Mouse (Mus musculus) forebrain, embryonic 12.5 days (tissue): ENCODE data around the gene Tfdp1. TPM values are rescaled to one million over a fixed set of nuclear protein-coding genes. Genes with fewer than 3 reads are reported as not detected.
"Not testable (repeated sequence)": the region's sequence is repeated elsewhere in the genome, so short reads cannot be mapped to it uniquely, and the experiment has no call there.

Source experiments
- ATAC-seq: fragments of 200-750 bp; cut with Nextera tagmentation; 2 replicates; pipeline ENCODE4 v1.8.0; 2017; ENCODE audit warnings: moderate TSS enrichment; ENCODE audit not compliant: low FRiP score
- H3K27ac ChIP-seq: fragments of 300-500 bp; sonication (generic); 2 replicates; pipeline ENCODE4 v1.5.1; 2016; ENCODE audit warnings: mild to moderate bottlenecking
- H3K27me3 ChIP-seq: fragments of 300-500 bp; sonication (generic); 2 replicates; pipeline ENCODE4 v1.6.1; 2016; ENCODE audit warnings: mild to moderate bottlenecking
- H3K36me3 ChIP-seq: fragments of 300-500 bp; sonication (generic); replicated peaks from 2 replicates; pipeline ENCODE4 v1.6.1; 2016; ENCODE audit warnings: mild to moderate bottlenecking
- H3K4me1 ChIP-seq: fragments of 300-500 bp; sonication (generic); 2 replicates; pipeline ENCODE4 v1.6.1; 2016
- H3K4me2 ChIP-seq: fragments of 300-500 bp; sonication (generic); 2 replicates; pipeline ENCODE4 v1.6.1; 2016; ENCODE audit warnings: mild to moderate bottlenecking, moderate library complexity
- H3K4me3 ChIP-seq: fragments of 300-500 bp; sonication (generic); replicated peaks from 2 replicates; pipeline ENCODE4 v1.5.1; 2016; ENCODE audit warnings: mild to moderate bottlenecking
- H3K9ac ChIP-seq: fragments of 300-500 bp; sonication (generic); 2 replicates; pipeline ENCODE4 v1.6.1; 2016; ENCODE audit warnings: mild to moderate bottlenecking
- H3K9me3 ChIP-seq: fragments of 300-500 bp; sonication (generic); 2 replicates; pipeline ENCODE4 v1.6.1; 2016
- WGBS: fragments of 180-500 bp; shearing (Covaris S2); methylation state at CpG from one replicate; pipeline ENCODE4 v1.1.7; 2016; 5-methylcytosine and 5-hydroxymethylcytosine counted together
- polyA plus RNA-seq: library from polyadenylated mRNA; unstranded; fragments of >200 nt; fragmentation: Nextera tagmentation; extraction: Ambion mirVana; gene quantifications from 2 replicates; pipeline ENCODE4 v1.2.1, GENCODE M21; 2016

The Tfdp1 gene
- polyA plus RNA-seq, 1 experiment from 2014 or later = 203 TPM

- ATAC-seq = no peak
- Histone ChIP-seq H3K36me3 (no peaks in the 10 kb centered on the region), H3K9me3 (no peaks in the 10 kb centered on the region), H3K4me3 (no peak overlapping the region), H3K4me1 (peaks cover 5% of the 10 kb centered on the region), H3K9ac (no peak overlapping the region), H3K4me2 (no peak overlapping the region), H3K27ac (no peak overlapping the region), H3K27me3 (no peaks in the 10 kb centered on the region)
- 38% methylated on average over 1 of the region's 1 CpGs for whole genome bisulfite sequencing
Measured at GRCm38 (mm10) chr8:13334671-13335070, 3.9 kb upstream of the Tfdp1 start.

- not testable (repeated sequence) for H3K9me3 ChIP-seq, H3K9ac ChIP-seq, H3K27me3 ChIP-seq, ATAC-seq, H3K4me3 ChIP-seq, H3K4me2 ChIP-seq, H3K27ac ChIP-seq
- Histone ChIP-seq H3K36me3 (peaks cover 20% of the 10 kb centered on the region), H3K4me1 (peaks cover 18% of the 10 kb centered on the region)
- WGBS = 95% methylated on average over 6 of the region's 6 CpGs
Measured at GRCm38 (mm10) chr8:13337245-13337644, 1.3 kb upstream of the Tfdp1 start.

GRCm38 (mm10) chr8:13337678-13338077 lies 873 bp upstream of the Tfdp1 start:
- ATAC-seq = no peak
- Histone ChIP-seq H3K4me1 (peaks cover 18% of the 10 kb centered on the region), H3K27ac (0 out of 2 replicates have a peak overlapping the region, but pooled peaks have one; percentile 1), H3K36me3 (peaks cover 25% of the 10 kb centered on the region), H3K9me3 (no peaks in the 10 kb centered on the region), H3K4me2 (peak overlapping the region; percentile 84), H3K4me3 (no peak overlapping the region), H3K27me3 (no peaks in the 10 kb centered on the region), H3K9ac (no peak overlapping the region)
- WGBS = 83% methylated on average over 3 of the region's 3 CpGs

- H3K9ac ChIP-seq = peak overlapping the region; percentile 99
- no peaks in the 10 kb centered on the region for H3K9me3 ChIP-seq
- H3K4me3 ChIP-seq = peak overlapping the region; percentile 100
- no peaks in the 10 kb centered on the region for H3K27me3 ChIP-seq
- WGBS = under 1% methylated on average over 62 of the region's 70 CpGs
- H3K36me3 ChIP-seq = peaks cover 39% of the 10 kb centered on the region
- ATAC-seq = peak; percentile 66
- H3K4me1 ChIP-seq = peaks cover 18% of the 10 kb centered on the region
- peak overlapping the region; percentile 83 for H3K27ac ChIP-seq
- peak overlapping the region; percentile 84 for H3K4me2 ChIP-seq
Measured at GRCm38 (mm10) chr8:13338901-13339645, 522 bp downstream of the Tfdp1 start.

- 3% methylated on average over 11 of the region's 11 CpGs for WGBS
- Histone ChIP-seq H3K4me3 (peak overlapping the region; percentile 100), H3K9ac (peak overlapping the region; percentile 99), H3K36me3 (peaks cover 44% of the 10 kb centered on the region), H3K9me3 (no peaks in the 10 kb centered on the region), H3K27ac (no peak overlapping the region), H3K4me1 (peaks cover 18% of the 10 kb centered on the region), H3K4me2 (peak overlapping the region; percentile 84), H3K27me3 (no peaks in the 10 kb centered on the region)
- no peak for ATAC-seq
Measured at GRCm38 (mm10) chr8:13339646-13339990, 1.1 kb downstream of the Tfdp1 start.

- no peaks in the 10 kb centered on the region for H3K27me3 ChIP-seq
- H3K9ac ChIP-seq = 0 out of 2 replicates have a peak overlapping the region, but pooled peaks have one; percentile 99
- ATAC-seq = no peak
- H3K4me1 ChIP-seq = peaks cover 18% of the 10 kb centered on the region
- H3K4me2 ChIP-seq = peak overlapping the region; percentile 84
- peaks cover 54% of the 10 kb centered on the region for H3K36me3 ChIP-seq
- 88% methylated on average over 8 of the region's 8 CpGs for WGBS
- H3K9me3 ChIP-seq = no peaks in the 10 kb centered on the region
- H3K4me3 ChIP-seq = peak overlapping the region; percentile 100
- no peak overlapping the region for H3K27ac ChIP-seq
Measured at GRCm38 (mm10) chr8:13340650-13341049, 2.1 kb downstream of the Tfdp1 start.

GRCm38 (mm10) chr8:13342340-13342739 lies 3.8 kb downstream of the Tfdp1 start:
- ATAC-seq = no peak

GRCm38 (mm10) chr8:13343134-13343533 lies 4.6 kb downstream of the Tfdp1 start:
- Histone ChIP-seq H3K27me3 (no peaks in the 10 kb centered on the region), H3K36me3 (peaks cover 79% of the 10 kb centered on the region), H3K4me1 (peaks cover 15% of the 10 kb centered on the region), H3K9me3 (no peaks in the 10 kb centered on the region), H3K4me3 (no peak overlapping the region), H3K9ac (no peak overlapping the region; the same call in 1 of the 2 replicates), H3K4me2 (no peak overlapping the region), H3K27ac (no peak overlapping the region)
- WGBS = 95% methylated on average over 4 of the region's 4 CpGs
- no peak for ATAC-seq

More at GRCm38 (mm10) chr8:13342340-13342739, 3.8 kb downstream of the Tfdp1 start:
- Histone ChIP-seq H3K36me3 (peaks cover 71% of the 10 kb centered on the region), H3K27me3 (no peaks in the 10 kb centered on the region), H3K9ac (no peak overlapping the region), H3K4me1 (peaks cover 18% of the 10 kb centered on the region), H3K27ac (no peak overlapping the region), H3K4me3 (no peak overlapping the region), H3K4me2 (no peak overlapping the region), H3K9me3 (no peaks in the 10 kb centered on the region)
- WGBS = 92% methylated on average over 2 of the region's 2 CpGs

GRCm38 (mm10) chr8:13350052-13350451 lies 11.5 kb downstream of the Tfdp1 start:
- H3K36me3 ChIP-seq = peaks cover 99% of the 10 kb centered on the region
- no peaks in the 10 kb centered on the region for H3K27me3 ChIP-seq
- no peak overlapping the region for H3K9ac ChIP-seq
- no peak overlapping the region for H3K27ac ChIP-seq
- H3K4me2 ChIP-seq = no peak overlapping the region
- ATAC-seq = no peak
- no peak overlapping the region for H3K4me3 ChIP-seq
- no peaks in the 10 kb centered on the region for H3K4me1 ChIP-seq
- 90% methylated on average over 7 of the region's 7 CpGs for WGBS
- no peaks in the 10 kb centered on the region for H3K9me3 ChIP-seq

GRCm38 (mm10) chr8:13351593-13351992 lies 13.0 kb downstream of the Tfdp1 start:
- Histone ChIP-seq H3K27me3 (no peaks in the 10 kb centered on the region), H3K4me3 (no peak overlapping the region), H3K9me3 (no peaks in the 10 kb centered on the region), H3K9ac (no peak overlapping the region), H3K36me3 (peaks cover 99% of the 10 kb centered on the region), H3K4me2 (no peak overlapping the region), H3K4me1 (no peaks in the 10 kb centered on the region), H3K27ac (no peak overlapping the region)
- ATAC-seq = no peak
- WGBS = 89% methylated on average over 5 of the region's 5 CpGs

- Histone ChIP-seq H3K27me3 (no peaks in the 10 kb centered on the region), H3K9me3 (no peaks in the 10 kb centered on the region), H3K9ac (0 out of 2 replicates have a peak overlapping the region, but pooled peaks have one; percentile 12), H3K27ac (no peak overlapping the region), H3K4me1 (no peaks in the 10 kb centered on the region), H3K4me2 (no peak overlapping the region), H3K4me3 (no peak overlapping the region), H3K36me3 (peaks cover 99% of the 10 kb centered on the region)
- no peak for ATAC-seq
- WGBS = 91% methylated on average over 8 of the region's 8 CpGs
Measured at GRCm38 (mm10) chr8:13352601-13353000, 14.1 kb downstream of the Tfdp1 start.

- 78% methylated on average over 9 of the region's 9 CpGs for WGBS
Measured at GRCm38 (mm10) chr8:13353155-13353833, 14.7 kb downstream of the Tfdp1 start.

More at GRCm38 (mm10) chr8:13353155-13353833, 14.7 kb downstream of the Tfdp1 start:
- Histone ChIP-seq H3K9ac (no peak overlapping the region), H3K4me2 (no peak overlapping the region), H3K4me1 (no peaks in the 10 kb centered on the region), H3K27ac (no peak overlapping the region), H3K36me3 (peaks cover 99% of the 10 kb centered on the region), H3K4me3 (no peak overlapping the region), H3K9me3 (no peaks in the 10 kb centered on the region), H3K27me3 (no peaks in the 10 kb centered on the region)
- no peak for ATAC-seq
